Mouse (Mus musculus): ENCODE results near the gene Trappc11. TPM values are rescaled to one million over a fixed set of nuclear protein-coding genes. Genes with fewer than 3 reads are reported as not detected.
"Not testable (repeated sequence)": the region's sequence is repeated elsewhere in the genome, so short reads cannot be mapped to it uniquely, and the experiment has no call there.

Trappc11 gene
- total and polyA plus RNA-seq, 2 experiments from 2014 or later, result 14.0 to 26.7 TPM

- WGBS, result 87% methylated on average over 10 of the region's 10 CpGs
- Histone ChIP-seq H3K4me1 (ENCODE audit: control insufficient read depth, insufficient read depth) (no peaks in the 10 kb centered on the region), H3K9ac (replicated peaks; ENCODE audit: low read depth, low read length) (no peak overlapping the region), H3K4me3 (ENCODE audit: low read depth, low read length) (no peak overlapping the region), H3K4me2 (ENCODE audit: low read depth, low read length) (no peak overlapping the region), H3K36me3 (replicated peaks; ENCODE audit: control insufficient read depth, insufficient read depth, low read length) (no peaks in the 10 kb centered on the region), H3K9me3 (replicated peaks; ENCODE audit: control insufficient read depth, low read length) (no peaks in the 10 kb centered on the region), H3K27ac (ENCODE audit: low read depth) (no peak overlapping the region), H3K27me3 (ENCODE audit: control insufficient read depth, insufficient read depth, low read length) (no peaks in the 10 kb centered on the region)
- ATAC-seq (ENCODE audit: insufficient read depth, low read depth), result no peak
- DNase-seq (ENCODE audit: low spot score), result no peak
- TF ChIP-seq CTCF (IDR thresholded peaks at IDR 0.05; ENCODE audit: low read depth) (no peak), EP300 (IDR thresholded peaks at IDR 0.05; ENCODE audit: low read depth) (no peak)
Observed at GRCm38 (mm10) chr8:47458591-47458990, 74.7 kb downstream of the Trappc11 start.

DNA sequence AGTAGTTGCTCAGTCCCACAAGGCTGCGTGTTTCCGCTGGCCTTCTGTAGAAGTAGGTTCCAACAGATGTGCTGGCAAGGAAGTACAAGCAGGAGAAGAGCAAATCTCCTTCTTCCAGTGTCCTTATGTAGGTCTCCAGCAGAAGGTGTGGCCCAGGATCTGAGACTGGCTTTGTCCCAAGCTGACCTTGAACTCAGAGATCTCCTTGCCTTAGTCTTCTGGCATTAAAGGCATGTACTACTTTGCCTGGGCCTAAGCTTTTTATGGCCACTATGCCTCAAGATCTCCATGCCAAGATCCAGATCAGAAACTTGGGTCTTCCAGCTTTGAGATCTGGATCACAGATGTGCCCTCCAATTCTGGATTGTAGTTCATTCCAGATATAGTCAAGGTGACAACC is 84.1 kb downstream of the Trappc11 start:
- H3K4me2 ChIP-seq (ENCODE audit: low read depth, low read length); DNase-seq (ENCODE audit: low spot score); H3K9me3 ChIP-seq (replicated peaks; ENCODE audit: control insufficient read depth, low read length); ATAC-seq (ENCODE audit: insufficient read depth, low read depth); H3K27me3 ChIP-seq (ENCODE audit: control insufficient read depth, insufficient read depth, low read length); H3K27ac ChIP-seq (ENCODE audit: low read depth); H3K36me3 ChIP-seq (replicated peaks; ENCODE audit: control insufficient read depth, insufficient read depth, low read length); H3K4me1 ChIP-seq (ENCODE audit: control insufficient read depth, insufficient read depth); H3K9ac ChIP-seq (replicated peaks; ENCODE audit: low read depth, low read length); H3K4me3 ChIP-seq (ENCODE audit: low read depth, low read length): not testable (repeated sequence)
- WGBS, result 90% methylated on average over 2 of the region's 2 CpGs

DNA sequence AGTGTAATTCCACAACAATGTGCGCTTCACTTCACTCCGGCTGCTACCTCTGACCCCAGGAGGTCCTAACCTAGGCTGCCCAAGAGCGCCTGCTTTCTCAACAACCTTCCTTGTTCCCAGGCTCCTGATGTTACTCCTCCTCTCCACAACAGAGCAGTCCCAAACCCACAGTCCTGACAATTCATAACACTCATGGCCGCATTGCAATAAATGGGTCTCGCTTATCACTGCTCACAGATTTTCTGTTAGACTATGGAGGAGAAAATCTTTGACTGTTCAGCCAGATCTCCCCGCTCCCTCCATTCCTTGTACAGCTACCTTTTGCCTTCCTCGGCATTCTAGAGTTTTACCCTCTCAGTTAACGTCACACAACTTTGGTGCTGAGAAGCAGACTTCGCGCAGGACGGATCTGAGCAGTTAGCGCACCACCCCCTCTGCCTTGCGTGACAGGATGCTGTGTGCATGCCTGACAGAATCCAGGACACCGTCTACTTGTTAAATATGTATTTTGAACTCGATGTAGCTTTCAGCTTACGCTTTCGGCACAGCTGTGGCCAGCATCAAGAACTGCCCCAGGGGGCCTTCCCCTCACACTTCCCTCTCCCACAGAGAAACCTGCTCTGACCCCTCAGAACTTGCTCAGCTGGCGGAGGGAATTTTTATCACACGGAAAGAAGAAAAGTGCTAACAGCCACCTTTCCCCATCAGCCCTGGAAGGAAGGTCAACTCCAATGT is 86.8 kb downstream of the Trappc11 start, which contains the start of gene Stox2:
TSS of gene Stox2 (minus strand) at position 51 of the 735 bp plus-strand sequence.
- DNase-seq (ENCODE audit: low spot score) (no peak), ATAC-seq (ENCODE audit: insufficient read depth, low read depth) (no peak)
- no peak within 1 kb of the TSS for H3K4me2 ChIP-seq (ENCODE audit: low read depth, low read length)
- no peaks in the 10 kb centered on the region for H3K4me1 ChIP-seq (ENCODE audit: control insufficient read depth, insufficient read depth)
- no peak within 1 kb of the TSS for H3K4me3 ChIP-seq (ENCODE audit: low read depth, low read length)
- H3K27ac ChIP-seq (ENCODE audit: low read depth), result no peak within 1 kb of the TSS
- no peaks in the 10 kb centered on the region for H3K36me3 ChIP-seq (replicated peaks; ENCODE audit: control insufficient read depth, insufficient read depth, low read length)
- H3K27me3 ChIP-seq (ENCODE audit: control insufficient read depth, insufficient read depth, low read length), result no peaks in the 10 kb centered on the region
- TF ChIP-seq CTCF (IDR thresholded peaks at IDR 0.05; ENCODE audit: low read depth), result no peak
- no peak for TF ChIP-seq EP300 (IDR thresholded peaks at IDR 0.05; ENCODE audit: low read depth)
- H3K9ac ChIP-seq (replicated peaks; ENCODE audit: low read depth, low read length), result no peak within 1 kb of the TSS
- H3K9me3 ChIP-seq (replicated peaks; ENCODE audit: control insufficient read depth, low read length), result no peaks in the 10 kb centered on the region; the same call in 1 of the 2 replicates
- 76% methylated on average over 19 of the region's 19 CpGs for WGBS

Other genes starting within 250 kb of the Trappc11 start
- gene Stox2, start 87.1 kb downstream of the Trappc11 start, total RNA-seq (2014; rRNA removed; ENCODE audit: low replicate concordance), result 12.7 and 18.2 TPM in 2 replicates
- 4.5 and 6.2 TPM in 2 replicates for gene Stox2, start 87.1 kb downstream of the Trappc11 start, polyA plus RNA-seq (2015; fragmentation: Nextera tagmentation; extraction: Ambion mirVana)
- gene Rwdd4a, start 194 bp upstream of the Trappc11 start, total RNA-seq (2014; rRNA removed; ENCODE audit: low replicate concordance), result 13.3 and 23.8 TPM in 2 replicates
- 42.4 and 44.5 TPM in 2 replicates for gene Rwdd4a, start 194 bp upstream of the Trappc11 start, polyA plus RNA-seq (2015; fragmentation: Nextera tagmentation; extraction: Ambion mirVana)
- gene Ing2, start 142.1 kb upstream of the Trappc11 start, total RNA-seq (2014; rRNA removed; ENCODE audit: low replicate concordance), result 3.0 and 10.8 TPM in 2 replicates
- 4.1 and 5.8 TPM in 2 replicates for gene Ing2, start 142.1 kb upstream of the Trappc11 start, polyA plus RNA-seq (2015; fragmentation: Nextera tagmentation; extraction: Ambion mirVana)
- gene Cdkn2aip, start 180.5 kb upstream of the Trappc11 start, total RNA-seq (2014; rRNA removed; ENCODE audit: low replicate concordance), result 4.0 and 17.6 TPM in 2 replicates
- gene Cdkn2aip, start 180.5 kb upstream of the Trappc11 start, polyA plus RNA-seq (2015; fragmentation: Nextera tagmentation; extraction: Ambion mirVana), result 11.2 and 12.2 TPM in 2 replicates

Measured in heart, postnatal 0 days (tissue).